9 mouse cellular contexts compared by ENCODE assay signal in genomic region chr1:98350095-98350549, GRCm38 (mm10).
A peak's percentile ranks its signal among the peaks of the same experiment; 100 is the strongest.
DNase-seq lines count a peak whose midpoint lies in the region; ATAC-seq and TF ChIP-seq lines count a peak whose summit lies in the region.
"Had no signal": no experiment of that assay in that cellular context is flagged by ENCODE, and none has a peak within 500 bp of the region (broad histone marks: within the 10 kb centered on the region; RNA-seq: fewer than 3 reads in every experiment).

No protein-coding gene starts in this region.

- WGBS in hindbrain, embryonic 11.5 days = 31% methylated on average over 4 of the region's 4 CpGs
- 30% methylated on average over 4 of the region's 4 CpGs for WGBS in hindbrain, embryonic 10.5 days
- 28% methylated on average over 4 of the region's 4 CpGs for WGBS in intestine, postnatal 0 days
- 31% methylated on average over 4 of the region's 4 CpGs for WGBS in neural tube, embryonic 13.5 days

- H3K36me3 ChIP-seq in hindbrain, embryonic 11.5 days (ENCODE audit: control insufficient read depth, insufficient read depth, low read length) = no peaks in the 10 kb centered on the region
- H3K36me3 ChIP-seq in hindbrain, embryonic 10.5 days = no peaks in the 10 kb centered on the region
- peaks cover 0 to 2% of the 10 kb centered on the region in 2 experiments; a peak in 2 of 4 replicates for H3K36me3 ChIP-seq in MEL (ENCODE audit: control insufficient read depth in 1 of 2, insufficient read depth in 2 of 2, low read length in 2 of 2)
- no peaks in the 10 kb centered on the region for H3K36me3 ChIP-seq in intestine, postnatal 0 days (ENCODE audit: control insufficient read depth, insufficient read depth)
- no peaks in the 10 kb centered on the region for H3K36me3 ChIP-seq in neural tube, embryonic 13.5 days
- H3K36me3 ChIP-seq: stomach, embryonic 15.5 days had no signal

- no peak overlapping the region for H3K27ac ChIP-seq in hindbrain, embryonic 11.5 days (ENCODE audit: low read depth, low read length)
- no peak overlapping the region for H3K27ac ChIP-seq in hindbrain, embryonic 10.5 days
- H3K27ac ChIP-seq in MEL (ENCODE audit: control insufficient read depth, low read depth, low read length) = no peak overlapping the region
- no peak overlapping the region for H3K27ac ChIP-seq in intestine, postnatal 0 days (ENCODE audit: low read depth, low read length)
- H3K27ac ChIP-seq in neural tube, embryonic 13.5 days (replicated peaks) = peak overlapping the region; percentile 33; the same call in 1 of the 2 replicates
- H3K27ac ChIP-seq: stomach, embryonic 15.5 days had no signal

- no peak for TF ChIP-seq POLR2A in MEL (IDR thresholded peaks at IDR 0.05; ENCODE audit: control insufficient read depth in 1 of 2, insufficient read depth in 1 of 2, low read depth in 1 of 2, low read length in 2 of 2, poor library complexity in 1 of 2)

- peak; percentile 77 for DNase-seq in hindbrain, embryonic 11.5 days (ENCODE audit: low spot score)
- DNase-seq in hindbrain, embryonic 10.5 days (ENCODE audit: low spot score) = no peak
- peak; percentile 71 for DNase-seq in MEL (ENCODE audit: low read depth, low spot score)
- DNase-seq in embryo, embryonic 10 days (ENCODE audit: low spot score) = peak; percentile 52
- DNase-seq in heart, postnatal 25 days (ENCODE audit: low spot score) = no peak
- no peak for DNase-seq in testis, postnatal 10 days (ENCODE audit: low spot score)

- no peak overlapping the region for H3K4me3 ChIP-seq in hindbrain, embryonic 11.5 days (ENCODE audit: low read depth, low read length)
- no peak overlapping the region for H3K4me3 ChIP-seq in hindbrain, embryonic 10.5 days
- no peak overlapping the region for H3K4me3 ChIP-seq in MEL (ENCODE audit: control insufficient read depth in 1 of 2, insufficient read depth in 1 of 2, low read depth in 2 of 2, low read length in 2 of 2)
- no peak overlapping the region for H3K4me3 ChIP-seq in intestine, postnatal 0 days (ENCODE audit: low read depth, low read length)
- H3K4me3 ChIP-seq in neural tube, embryonic 13.5 days = no peak overlapping the region
- H3K4me3 ChIP-seq: stomach, embryonic 15.5 days had no signal

- no peak overlapping the region for H3K9ac ChIP-seq in hindbrain, embryonic 11.5 days (ENCODE audit: low read depth, low read length)
- no peak overlapping the region for H3K9ac ChIP-seq in MEL (ENCODE audit: control insufficient read depth, low read depth, low read length, poor library complexity, severe bottlenecking)
- no peak overlapping the region for H3K9ac ChIP-seq in intestine, postnatal 0 days (ENCODE audit: low read depth, low read length)
- no peak overlapping the region for H3K9ac ChIP-seq in neural tube, embryonic 13.5 days
- H3K9ac ChIP-seq: stomach, embryonic 15.5 days had no signal

- no peaks in the 10 kb centered on the region for H3K79me2 ChIP-seq in MEL (ENCODE audit: control insufficient read depth, insufficient read depth, low read length, poor library complexity)

- peak; percentile 10 to 82 (median 22); a peak in 3 of 6 replicates for TF ChIP-seq CTCF in MEL (IDR thresholded peaks at IDR 0.05 in 2 of 3, conservative IDR thresholded peaks at IDR 0.05 in 1 of 3; ENCODE audit: control insufficient read depth in 1 of 3, insufficient read depth in 1 of 3, low read depth in 2 of 3, low read length in 3 of 3, poor library complexity in 1 of 3, severe bottlenecking in 1 of 3)
- peak; percentile 71 for TF ChIP-seq CTCF in intestine, postnatal 0 days (IDR thresholded peaks at IDR 0.05; ENCODE audit: low read depth)

- H3K27me3 ChIP-seq in hindbrain, embryonic 11.5 days (ENCODE audit: control insufficient read depth, insufficient read depth, low read length) = no peaks in the 10 kb centered on the region
- no peaks in the 10 kb centered on the region for H3K27me3 ChIP-seq in hindbrain, embryonic 10.5 days (ENCODE audit: insufficient read depth, poor library complexity, severe bottlenecking)
- H3K27me3 ChIP-seq in MEL (ENCODE audit: control insufficient read depth in 1 of 2, insufficient read depth in 2 of 2, low read length in 2 of 2) = no peaks in the 10 kb centered on the region
- no peaks in the 10 kb centered on the region for H3K27me3 ChIP-seq in intestine, postnatal 0 days (replicated peaks; ENCODE audit: control insufficient read depth, insufficient read depth, low read length)
- H3K27me3 ChIP-seq in neural tube, embryonic 13.5 days = no peaks in the 10 kb centered on the region
- H3K27me3 ChIP-seq: stomach, embryonic 15.5 days had no signal

- no peak overlapping the region for H3K4me2 ChIP-seq in hindbrain, embryonic 11.5 days (replicated peaks; ENCODE audit: low read depth, low read length)
- H3K4me2 ChIP-seq in intestine, postnatal 0 days (replicated peaks; ENCODE audit: low read depth) = no peak overlapping the region
- no peak overlapping the region for H3K4me2 ChIP-seq in neural tube, embryonic 13.5 days
- H3K4me2 ChIP-seq: stomach, embryonic 15.5 days had no signal

- intact Hi-C loops in heart, postnatal 25 days (cut with DNase I) = loop anchor here (2.0 to 5.0 kb wide), 3 partner anchors 173 to 541 kb away; no protein-coding TSS in a partner anchor

- no peaks in the 10 kb centered on the region for H3K4me1 ChIP-seq in hindbrain, embryonic 11.5 days (replicated peaks; ENCODE audit: control insufficient read depth, insufficient read depth, low read length)
- H3K4me1 ChIP-seq in hindbrain, embryonic 10.5 days (replicated peaks) = no peaks in the 10 kb centered on the region
- H3K4me1 ChIP-seq in MEL (ENCODE audit: control insufficient read depth in 1 of 2, insufficient read depth in 2 of 2, low read length in 2 of 2) = peaks cover 0 to 1% of the 10 kb centered on the region in 2 experiments; a peak in 1 of 4 replicates
- no peaks in the 10 kb centered on the region for H3K4me1 ChIP-seq in intestine, postnatal 0 days (replicated peaks; ENCODE audit: control insufficient read depth, insufficient read depth, low read length)
- no peaks in the 10 kb centered on the region for H3K4me1 ChIP-seq in neural tube, embryonic 13.5 days (replicated peaks)
- H3K4me1 ChIP-seq: stomach, embryonic 15.5 days had no signal

- no peaks in the 10 kb centered on the region for H3K9me3 ChIP-seq in hindbrain, embryonic 11.5 days (ENCODE audit: control insufficient read depth, low read length)
- no peaks in the 10 kb centered on the region for H3K9me3 ChIP-seq in hindbrain, embryonic 10.5 days
- no peaks in the 10 kb centered on the region for H3K9me3 ChIP-seq in MEL (replicated peaks; ENCODE audit: insufficient read depth, low read length)
- no peaks in the 10 kb centered on the region for H3K9me3 ChIP-seq in intestine, postnatal 0 days (ENCODE audit: control insufficient read depth)
- H3K9me3 ChIP-seq in neural tube, embryonic 13.5 days = no peaks in the 10 kb centered on the region
- H3K9me3 ChIP-seq: stomach, embryonic 15.5 days had no signal

- TF ChIP-seq RAD21 in MEL (IDR thresholded peaks at IDR 0.05; ENCODE audit: low read depth, low read length) = peak; percentile 94

- no peak for TF ChIP-seq EP300 in MEL (IDR thresholded peaks at IDR 0.05; ENCODE audit: low read depth in 1 of 2, low read length in 2 of 2)

- peak; percentile 81 for ATAC-seq in hindbrain, embryonic 11.5 days (ENCODE audit: low FRiP score)
- peak; percentile 79 for ATAC-seq in intestine, postnatal 0 days
- ATAC-seq in neural tube, embryonic 13.5 days (ENCODE audit: low read depth) = peak; percentile 81; the same call in 1 of the 2 replicates

TF ChIP-seq in MEL, 35 proteins besides CTCF, POLR2A, EP300 and RAD21:
- TF ChIP-seq SIN3A (IDR thresholded peaks at IDR 0.05; ENCODE audit: low read length) = 0 out of 2 replicates have a peak, but pooled peaks have one; percentile 24
- TF ChIP-seq SMC3 (IDR thresholded peaks at IDR 0.05; ENCODE audit: low read depth, low read length) = peak; percentile 96
- TF ChIP-seq USF1 (IDR thresholded peaks at IDR 0.05; ENCODE audit: low read depth, low read length) = no peak
- no peak for TF ChIP-seq USF2 (IDR thresholded peaks at IDR 0.05; ENCODE audit: borderline replicate concordance in 1 of 2, insufficient read depth in 1 of 2, low read depth in 1 of 2, low read length in 2 of 2)
- no peak for TF ChIP-seq E2F4 (IDR thresholded peaks at IDR 0.05; ENCODE audit: borderline replicate concordance, low read depth, low read length)
- no peak for TF ChIP-seq MYB (IDR thresholded peaks at IDR 0.05; ENCODE audit: low read depth, low read length)
- no peak for TF ChIP-seq MAX (IDR thresholded peaks at IDR 0.05; ENCODE audit: low read length)
- TF ChIP-seq ZKSCAN1 (IDR thresholded peaks at IDR 0.05; ENCODE audit: low read depth, low read length) = no peak
- no peak for TF ChIP-seq POLR2AphosphoS2 (IDR thresholded peaks at IDR 0.05; ENCODE audit: low read length)
- no peak for TF ChIP-seq MYC (IDR thresholded peaks at IDR 0.05; ENCODE audit: low read depth, low read length)
- TF ChIP-seq ZC3H11A (IDR thresholded peaks at IDR 0.05; ENCODE audit: low read depth, low read length) = peak; percentile 95
- TF ChIP-seq HCFC1 (IDR thresholded peaks at IDR 0.05; ENCODE audit: low read depth, low read length) = no peak
- no peak for TF ChIP-seq MEF2A (IDR thresholded peaks at IDR 0.05; ENCODE audit: extremely low read depth, insufficient replicate concordance, low read depth, low read length, poor library complexity, severe bottlenecking)
- no peak for TF ChIP-seq GATA1 (IDR thresholded peaks at IDR 0.05; ENCODE audit: low read depth, low read length)
- no peak for TF ChIP-seq MXI1 (IDR thresholded peaks at IDR 0.05; ENCODE audit: low read depth, low read length)
- no peak for TF ChIP-seq TBP (IDR thresholded peaks at IDR 0.05; ENCODE audit: low read depth, low read length)
- TF ChIP-seq TCF12 (IDR thresholded peaks at IDR 0.05; ENCODE audit: low read depth, low read length) = no peak
- TF ChIP-seq GABPA (IDR thresholded peaks at IDR 0.05; ENCODE audit: low read depth, low read length) = no peak
- no peak for TF ChIP-seq NELFE (IDR thresholded peaks at IDR 0.05; ENCODE audit: low read depth, low read length)
- no peak for TF ChIP-seq CHD2 (IDR thresholded peaks at IDR 0.05; ENCODE audit: low read length)
- TF ChIP-seq UBTF (IDR thresholded peaks at IDR 0.05; ENCODE audit: borderline replicate concordance, insufficient read depth, low read depth, low read length) = no peak
- TF ChIP-seq TAL1 (IDR thresholded peaks at IDR 0.05; ENCODE audit: low read length) = no peak
- TF ChIP-seq CHD1 (IDR thresholded peaks at IDR 0.05; ENCODE audit: low read depth, low read length) = no peak

Comparison
In these comparisons a context has a peak if more than half of its experiments do, and no peak if none do; other contexts are left out.
1. DNase-seq: peak in hindbrain, embryonic 11.5 days (single experiment), MEL (single experiment) and embryo, embryonic 10 days (single experiment); none in hindbrain, embryonic 10.5 days (single experiment), heart, postnatal 25 days (single experiment) and testis, postnatal 10 days (single experiment).
2. Peak in every context shown above with its lines, with median percentiles within 50 percentile points of each other: ATAC-seq.